Mouse (Mus musculus): ENCODE data around the gene Impad1. TPM values are rescaled to one million over a fixed set of nuclear protein-coding genes. Genes with fewer than 3 reads are reported as not detected.

The Impad1 gene
- 37.2 and 39.3 TPM in 2 replicates for polyA plus RNA-seq (2012; rRNA removed)

- DNase-seq (ENCODE audit: extremely low spot score in 1 of 2, low spot score in 1 of 2) = peak; percentile 77 to 86
Measured at GRCm38 (mm10) chr4:4792992-4793834, at the start of gene Impad1. Impad1 (minus strand) TSS chr4:4793355.

GRCm38 (mm10) chr4:4840145-4840544 is 47.0 kb upstream of the Impad1 start:
- peak in 1 of 2 experiments; percentile 38 for DNase-seq (ENCODE audit: extremely low spot score in 1 of 2, low spot score in 1 of 2)

GRCm38 (mm10) chr4:4833789-4834295 is 40.7 kb upstream of the Impad1 start:
- no peak for DNase-seq (ENCODE audit: extremely low spot score in 1 of 2, low spot score in 1 of 2)

GRCm38 (mm10) chr4:4828131-4828530 is 35.0 kb upstream of the Impad1 start:
- no peak for DNase-seq (ENCODE audit: extremely low spot score in 1 of 2, low spot score in 1 of 2)

GRCm38 (mm10) chr4:4822119-4822518 is 29.0 kb upstream of the Impad1 start:
- no peak for DNase-seq (ENCODE audit: extremely low spot score in 1 of 2, low spot score in 1 of 2)

- peak in 1 of 2 experiments; percentile 30 for DNase-seq (ENCODE audit: extremely low spot score in 1 of 2, low spot score in 1 of 2)
Measured at GRCm38 (mm10) chr4:4792141-4792991, 789 bp downstream of the Impad1 start.

- no peak for DNase-seq (ENCODE audit: extremely low spot score in 1 of 2, low spot score in 1 of 2)
Measured at GRCm38 (mm10) chr4:4791180-4791579, 2.0 kb downstream of the Impad1 start.

GRCm38 (mm10) chr4:4785169-4785568 is 8.0 kb downstream of the Impad1 start:
- no peak for DNase-seq (ENCODE audit: extremely low spot score in 1 of 2, low spot score in 1 of 2)

- no peak for DNase-seq (ENCODE audit: extremely low spot score in 1 of 2, low spot score in 1 of 2)
Measured at GRCm38 (mm10) chr4:4784305-4784704, 8.8 kb downstream of the Impad1 start.

GRCm38 (mm10) chr4:4783686-4783957 is 9.5 kb downstream of the Impad1 start:
- DNase-seq (ENCODE audit: extremely low spot score in 1 of 2, low spot score in 1 of 2) = no peak

GRCm38 (mm10) chr4:4782882-4783685 is 10.1 kb downstream of the Impad1 start:
- no peak for DNase-seq (ENCODE audit: extremely low spot score in 1 of 2, low spot score in 1 of 2)

GRCm38 (mm10) chr4:4779265-4779770 is 13.8 kb downstream of the Impad1 start:
- peak in 1 of 2 experiments; percentile 16 for DNase-seq (ENCODE audit: extremely low spot score in 1 of 2, low spot score in 1 of 2)

- peak in 1 of 2 experiments; percentile 28 for DNase-seq (ENCODE audit: extremely low spot score in 1 of 2, low spot score in 1 of 2)
Measured at GRCm38 (mm10) chr4:4771523-4772114, 21.5 kb downstream of the Impad1 start.

GRCm38 (mm10) chr4:4765806-4766205 is 27.3 kb downstream of the Impad1 start:
- no peak for DNase-seq (ENCODE audit: extremely low spot score in 1 of 2, low spot score in 1 of 2)

- DNase-seq (ENCODE audit: extremely low spot score in 1 of 2, low spot score in 1 of 2) = no peak
Measured at GRCm38 (mm10) chr4:4758376-4758775, 34.8 kb downstream of the Impad1 start.

- DNase-seq (ENCODE audit: extremely low spot score in 1 of 2, low spot score in 1 of 2) = peak in 1 of 2 experiments; percentile 49
Measured at GRCm38 (mm10) chr4:4729427-4729826, 63.7 kb downstream of the Impad1 start.

GRCm38 (mm10) chr4:4726241-4726776 is 66.8 kb downstream of the Impad1 start:
- no peak for DNase-seq (ENCODE audit: extremely low spot score in 1 of 2, low spot score in 1 of 2)

- no peak for DNase-seq (ENCODE audit: extremely low spot score in 1 of 2, low spot score in 1 of 2)
Measured at GRCm38 (mm10) chr4:4723821-4724220, 69.3 kb downstream of the Impad1 start.

GRCm38 (mm10) chr4:4722081-4722480 is 71.1 kb downstream of the Impad1 start:
- peak in 1 of 2 experiments; percentile 15 for DNase-seq (ENCODE audit: extremely low spot score in 1 of 2, low spot score in 1 of 2)

All from frontal cortex, adult 2 months (tissue).